Mouse (Mus musculus): ENCODE measurements around the gene Dnajc6.
A peak's percentile ranks its signal among the peaks of the same experiment; 100 is the strongest.

Gene Dnajc6

GRCm38 (mm10) chr4:101507571-101508422, 11.3 kb downstream of the Dnajc6 start:
- DNase-seq (ENCODE audit: extremely low spot score, low spot score), result peak; percentile 66

GRCm38 (mm10) chr4:101508431-101508830, 12.0 kb downstream of the Dnajc6 start:
- no peak for DNase-seq (ENCODE audit: extremely low spot score, low spot score)

- DNase-seq (ENCODE audit: extremely low spot score, low spot score), result peak; percentile 59
Measured at GRCm38 (mm10) chr4:101508851-101509577, 12.6 kb downstream of the Dnajc6 start.

- no peak for DNase-seq (ENCODE audit: extremely low spot score, low spot score)
Measured at GRCm38 (mm10) chr4:101510111-101510903, 13.9 kb downstream of the Dnajc6 start.

GRCm38 (mm10) chr4:101510904-101511210, 14.4 kb downstream of the Dnajc6 start:
- no peak for DNase-seq (ENCODE audit: extremely low spot score, low spot score)

- no peak for DNase-seq (ENCODE audit: extremely low spot score, low spot score)
Measured at GRCm38 (mm10) chr4:101511768-101512521, 15.5 kb downstream of the Dnajc6 start.

GRCm38 (mm10) chr4:101513251-101513650, 16.8 kb downstream of the Dnajc6 start:
- DNase-seq (ENCODE audit: extremely low spot score, low spot score), result no peak

DNA sequence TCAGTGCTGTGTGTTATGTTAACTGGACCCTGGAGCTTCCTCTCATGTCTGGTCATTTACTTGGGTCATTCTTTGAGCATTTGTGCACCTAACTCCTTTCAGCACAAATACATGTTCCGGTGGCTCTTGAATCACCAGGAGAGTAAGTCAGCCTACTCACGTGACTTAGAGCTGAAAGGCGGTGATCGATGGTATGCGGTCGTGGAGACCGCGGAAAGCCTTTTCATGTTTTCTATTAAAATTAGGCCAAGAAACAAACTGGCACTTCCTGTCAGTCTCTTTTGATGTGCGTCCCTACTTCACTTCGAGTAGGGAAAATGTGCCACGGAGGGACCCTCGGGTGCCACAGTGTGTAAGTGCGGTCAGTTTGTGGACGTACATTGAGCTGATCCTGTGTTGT, 19.4 kb downstream of the Dnajc6 start:
- no peak for DNase-seq (ENCODE audit: extremely low spot score, low spot score)

DNA sequence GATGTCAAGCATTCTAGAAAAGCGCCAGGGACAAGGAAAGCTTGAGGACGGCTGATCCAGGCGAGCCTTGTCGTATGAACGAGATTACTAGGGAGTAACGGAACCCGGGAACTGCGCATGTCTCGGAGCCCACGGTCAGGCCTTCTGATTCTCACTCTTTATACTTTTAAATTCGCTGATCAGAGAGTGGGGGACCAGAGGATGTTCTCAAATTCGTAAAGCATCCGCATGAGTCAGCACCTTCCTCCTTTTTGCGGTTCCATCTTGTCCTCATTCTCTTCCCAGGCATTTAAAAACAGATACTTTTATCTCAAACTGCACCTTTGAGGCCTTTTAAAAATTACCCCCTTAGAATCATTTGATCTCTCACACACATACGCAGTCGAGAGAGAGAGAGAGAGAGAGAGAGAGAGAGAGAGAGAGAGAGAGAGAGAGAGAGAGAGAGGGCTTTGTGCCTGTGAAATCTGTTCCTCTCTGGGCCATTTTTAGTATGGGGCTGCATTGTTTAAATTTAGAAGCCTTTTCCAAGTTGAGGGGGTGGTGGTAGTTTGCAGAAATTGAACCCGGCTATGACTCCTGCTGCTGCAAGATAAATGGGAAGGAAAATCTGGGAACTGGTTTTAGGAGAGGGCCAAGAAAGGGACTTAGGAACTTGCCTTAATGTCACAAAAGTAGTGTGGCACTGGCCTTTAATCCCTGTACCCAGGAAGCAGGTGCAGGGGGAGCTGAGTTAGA, 20.2 kb downstream of the Dnajc6 start:
- DNase-seq (ENCODE audit: extremely low spot score, low spot score), result no peak

DNA sequence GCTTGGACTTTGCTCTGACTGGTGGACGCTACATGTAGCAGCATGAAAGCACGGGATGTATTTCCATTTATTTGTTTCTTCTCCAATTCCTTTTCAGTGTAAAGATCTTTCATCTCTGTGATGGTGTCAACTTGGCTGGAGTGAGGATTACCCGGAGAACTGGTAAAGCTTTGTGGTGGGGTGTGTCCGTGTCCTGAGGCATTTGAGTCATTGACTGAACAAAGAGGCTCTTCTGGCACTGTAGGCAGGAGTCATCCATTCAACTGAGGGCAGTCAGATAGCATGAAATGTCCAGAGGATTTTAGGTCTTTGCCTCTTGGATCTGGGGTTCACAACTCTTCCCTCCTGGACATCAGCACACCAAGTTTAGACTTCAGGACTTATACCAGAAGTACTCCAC, 35.5 kb downstream of the Dnajc6 start:
- no peak for DNase-seq (ENCODE audit: extremely low spot score, low spot score)

DNA sequence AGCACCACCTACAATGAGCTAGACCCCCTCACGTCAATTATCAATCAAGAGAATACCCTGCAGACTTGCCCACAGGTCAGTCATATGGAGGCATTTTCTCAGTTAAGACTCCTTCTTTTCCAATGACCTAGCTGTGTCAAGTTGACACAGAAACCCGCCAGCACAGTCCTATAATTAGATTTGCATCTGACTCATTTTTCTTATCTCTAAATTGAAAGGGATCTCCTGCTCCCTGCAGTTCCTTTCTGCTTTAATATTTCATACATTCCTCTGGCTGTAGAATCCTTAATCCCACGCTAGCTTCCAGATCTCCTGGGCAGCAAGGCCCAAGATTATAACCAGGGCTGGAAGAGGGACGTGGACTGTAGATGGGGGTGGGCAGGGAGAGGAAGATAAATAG, 44.1 kb downstream of the Dnajc6 start:
- no peak for DNase-seq (ENCODE audit: extremely low spot score, low spot score)

GRCm38 (mm10) chr4:101549958-101550591, 53.6 kb downstream of the Dnajc6 start:
- peak; percentile 33 for DNase-seq (ENCODE audit: extremely low spot score, low spot score)

DNA sequence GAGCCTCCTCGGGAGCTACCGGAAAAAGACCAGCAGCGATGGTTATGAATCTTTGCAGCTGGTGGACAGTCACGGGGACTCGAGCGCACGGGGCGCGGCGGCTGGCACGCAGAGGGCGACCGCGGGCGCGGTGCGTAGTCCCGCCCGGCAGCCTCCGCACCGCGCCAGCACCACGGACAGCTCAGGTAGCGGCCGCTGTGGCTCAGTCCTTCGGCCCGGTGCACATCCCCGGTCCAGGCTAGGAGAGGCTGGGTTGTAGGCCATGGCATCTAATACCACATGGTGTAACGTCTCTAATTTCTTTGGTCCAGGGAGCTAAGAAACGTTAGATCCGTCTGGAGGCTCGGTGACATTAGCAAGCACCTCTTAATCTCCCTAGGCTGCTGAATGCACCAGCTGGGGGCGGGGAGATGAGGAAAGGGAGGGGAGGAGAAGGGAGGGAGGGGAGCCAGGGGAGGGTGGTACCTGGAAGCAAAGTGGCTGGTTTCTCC, 54.3 kb downstream of the Dnajc6 start:
- peak; percentile 69 for DNase-seq (ENCODE audit: extremely low spot score, low spot score)

- no peak for DNase-seq (ENCODE audit: extremely low spot score, low spot score)
Measured at GRCm38 (mm10) chr4:101551425-101551824, 55.0 kb downstream of the Dnajc6 start.

DNA sequence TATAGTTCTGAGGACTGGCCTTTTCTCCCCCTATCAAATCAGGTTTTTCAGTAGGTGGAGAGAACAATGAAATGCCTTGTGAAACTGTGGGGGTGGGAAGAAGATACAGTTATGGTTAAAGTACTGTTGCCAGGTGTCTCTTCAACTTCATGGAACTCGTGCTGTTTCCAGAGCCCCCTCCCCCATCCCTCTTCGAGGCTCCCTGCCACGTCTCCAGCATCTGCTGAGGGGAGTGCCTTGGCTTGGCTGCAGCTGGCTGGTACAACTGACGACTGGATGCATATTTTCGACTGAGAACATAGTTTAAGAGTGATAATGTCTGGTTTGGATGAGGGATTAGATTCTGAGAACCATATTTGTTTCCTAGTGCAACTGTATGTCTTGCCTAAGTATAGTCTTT, 55.9 kb downstream of the Dnajc6 start:
- no peak for DNase-seq (ENCODE audit: extremely low spot score, low spot score)

GRCm38 (mm10) chr4:101555016-101555415, 58.6 kb downstream of the Dnajc6 start:
- DNase-seq (ENCODE audit: extremely low spot score, low spot score), result no peak

DNA sequence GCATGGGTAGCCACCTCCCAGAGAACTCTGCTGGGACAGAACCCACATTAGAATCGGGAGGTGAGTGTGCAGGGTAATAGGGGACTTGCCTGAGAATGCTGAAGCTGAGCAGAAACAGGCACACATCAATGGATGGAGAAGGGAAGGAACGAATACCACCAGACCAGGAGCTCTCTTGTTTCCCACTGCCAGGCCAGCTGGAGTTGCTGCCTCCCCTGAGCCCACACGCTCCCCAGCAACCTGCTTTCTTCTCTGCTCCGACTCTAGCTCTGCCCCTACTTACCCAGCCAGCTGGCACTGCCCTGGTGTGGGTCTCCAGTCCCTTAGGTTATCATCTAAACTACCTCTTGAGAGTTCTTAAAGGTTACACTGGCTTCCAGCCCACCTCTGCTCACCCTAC, 63.7 kb downstream of the Dnajc6 start:
- no peak for DNase-seq (ENCODE audit: extremely low spot score, low spot score)

DNA sequence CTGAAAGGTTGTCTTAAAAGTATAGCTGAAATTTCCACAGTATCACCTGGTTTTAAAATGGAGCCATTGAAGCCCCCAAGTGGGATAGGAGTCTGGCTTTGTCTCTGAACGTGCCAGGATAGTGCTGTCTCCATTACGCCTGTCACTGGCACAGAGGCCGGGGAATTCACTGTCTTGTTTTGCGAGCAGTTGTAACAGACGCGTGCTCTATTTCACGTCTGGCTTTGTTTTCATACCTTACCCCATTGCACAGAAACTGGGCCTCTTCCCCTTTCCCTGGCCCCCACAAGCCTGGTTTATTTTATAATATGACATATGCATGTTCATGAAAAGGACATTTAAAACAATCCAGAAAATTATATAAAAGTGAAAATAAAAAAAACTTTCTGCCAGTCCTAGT, 66.4 kb downstream of the Dnajc6 start:
- no peak for DNase-seq (ENCODE audit: extremely low spot score, low spot score)

- DNase-seq (ENCODE audit: extremely low spot score, low spot score), result no peak
Measured at GRCm38 (mm10) chr4:101563607-101564006, 67.2 kb downstream of the Dnajc6 start.
